Mouse (Mus musculus) intestine, embryonic 14.5 days (tissue): ENCODE results near the gene Adam25. TPM values are rescaled to one million over a fixed set of nuclear protein-coding genes. Genes with fewer than 3 reads are reported as not detected.
A peak's percentile ranks its signal among the peaks of the same experiment; 100 is the strongest.
"Not testable (repeated sequence)": the region's sequence is repeated elsewhere in the genome, so short reads cannot be mapped to it uniquely, and the experiment has no call there.

Source experiments
- ATAC-seq: fragments of 200-750 bp; cut with Nextera tagmentation; replicated peaks from 2 replicates; pipeline ENCODE4 v1.8.0; 2017; ENCODE audit warnings: low read depth, moderate number of reproducible peaks, moderate TSS enrichment, moderate library complexity; ENCODE audit not compliant: low FRiP score, low TSS enrichment
- DNase-seq: peaks from one replicate; pipeline ENCODE4 v3.0.0-alpha.2; 2018; ENCODE audit warnings: low spot score
- H3K27ac ChIP-seq: fragments of 300-500 bp; sonication (generic); 2 replicates; pipeline ENCODE4 v1.5.1; 2014; ENCODE audit warnings: low read depth, mild to moderate bottlenecking, control low read depth
- H3K27me3 ChIP-seq: fragments of 300-500 bp; sonication (generic); replicated peaks from 2 replicates; pipeline ENCODE4 v1.6.1; 2014; ENCODE audit warnings: low read length, control low read depth; ENCODE audit not compliant: control insufficient read depth, insufficient read depth
- H3K36me3 ChIP-seq: fragments of 300-500 bp; sonication (generic); 2 replicates; pipeline ENCODE4 v1.6.1; 2014; ENCODE audit warnings: low read length, control low read depth; ENCODE audit not compliant: control insufficient read depth, insufficient read depth
- H3K4me1 ChIP-seq: fragments of 300-500 bp; sonication (generic); replicated peaks from 2 replicates; pipeline ENCODE4 v1.6.1; 2014; ENCODE audit warnings: low read length, control low read depth, mixed read lengths; ENCODE audit not compliant: control insufficient read depth, insufficient read depth
- H3K4me2 ChIP-seq: fragments of 300-500 bp; sonication (generic); 2 replicates; pipeline ENCODE4 v1.6.1; 2014; ENCODE audit warnings: low read length
- H3K4me3 ChIP-seq: fragments of 300-500 bp; sonication (generic); 2 replicates; pipeline ENCODE4 v1.5.1; 2014; ENCODE audit warnings: low read depth, low read length, control low read depth, mixed read lengths
- H3K9ac ChIP-seq: fragments of 300-500 bp; sonication (generic); 2 replicates; pipeline ENCODE4 v1.6.1; 2014; ENCODE audit warnings: mild to moderate bottlenecking, low read length
- H3K9me3 ChIP-seq: fragments of 300-500 bp; sonication (generic); 2 replicates; pipeline ENCODE4 v1.6.1; 2016; ENCODE audit warnings: low read length, control low read depth; ENCODE audit not compliant: control insufficient read depth
- WGBS: fragments of 180-500 bp; shearing (Covaris S2); extraction: QIAGEN DNeasy Blood & Tissue Kit; methylation state at CpG from one replicate; pipeline ENCODE4 v1.1.7; 2014; 5-methylcytosine and 5-hydroxymethylcytosine counted together
- polyA plus RNA-seq: library from polyadenylated mRNA; unstranded; fragments of >200 nt; fragmentation: Nextera tagmentation; extraction: Ambion mirVana; gene quantifications from 2 replicates; pipeline ENCODE4 v1.2.1, GENCODE M21; 2014

Adam25 gene
- polyA plus RNA-seq: not detected in 2 replicates

DNA sequence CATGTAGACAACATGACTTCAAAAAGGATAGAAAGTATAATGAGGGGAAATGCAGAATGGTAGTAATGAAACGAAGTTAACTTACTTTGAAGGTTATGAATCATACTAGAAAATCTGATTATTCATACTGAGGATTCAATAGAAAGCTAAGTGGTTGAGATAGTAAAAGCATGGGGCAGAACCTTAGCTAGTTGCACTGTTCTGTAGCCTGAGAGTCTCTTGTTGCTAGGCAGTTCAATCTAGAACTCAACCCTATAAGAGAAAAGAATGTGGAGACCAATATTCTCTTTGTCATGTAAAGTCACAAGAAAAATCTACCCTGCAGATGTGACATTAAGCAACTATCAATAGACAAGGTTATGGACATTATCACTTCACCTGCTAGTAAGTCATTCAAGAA lies at the start of gene Adam25:
Gene Adam25, plus strand, starts transcription at position 301 of the 400 bp plus-strand sequence.
- not testable (repeated sequence) for H3K4me1 ChIP-seq, H3K27ac ChIP-seq, H3K9ac ChIP-seq, ATAC-seq, H3K27me3 ChIP-seq, DNase-seq, H3K36me3 ChIP-seq, H3K4me3 ChIP-seq, H3K4me2 ChIP-seq, H3K9me3 ChIP-seq
- WGBS: 64% methylated on average over 1 of the region's 1 CpGs

DNA sequence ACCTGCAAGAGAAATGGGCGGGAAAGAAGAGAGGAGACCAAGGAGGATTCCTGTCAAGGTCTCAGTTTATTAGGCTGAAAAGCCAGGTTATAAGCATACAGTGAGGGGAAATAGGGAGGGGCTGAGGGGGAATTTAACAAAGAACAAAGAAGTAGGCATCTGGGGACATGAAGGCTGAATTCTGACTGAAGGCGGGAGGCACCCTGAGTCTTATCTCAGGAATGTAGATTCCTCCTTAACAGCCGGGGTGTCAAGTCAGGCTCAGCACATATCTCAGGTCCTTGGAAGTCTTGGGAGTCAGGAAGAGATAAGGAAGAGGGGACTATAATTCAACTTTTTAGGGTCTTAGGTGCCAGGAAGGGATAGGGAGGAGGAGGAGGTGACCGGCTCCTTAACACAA lies 36.6 kb upstream of the Adam25 start:
- DNase-seq, H3K9ac ChIP-seq, H3K9me3 ChIP-seq, H3K4me3 ChIP-seq, H3K27ac ChIP-seq, H3K36me3 ChIP-seq, H3K4me2 ChIP-seq, ATAC-seq, H3K4me1 ChIP-seq, H3K27me3 ChIP-seq: not testable (repeated sequence)
- 71% methylated on average over 4 of the region's 4 CpGs for WGBS

DNA sequence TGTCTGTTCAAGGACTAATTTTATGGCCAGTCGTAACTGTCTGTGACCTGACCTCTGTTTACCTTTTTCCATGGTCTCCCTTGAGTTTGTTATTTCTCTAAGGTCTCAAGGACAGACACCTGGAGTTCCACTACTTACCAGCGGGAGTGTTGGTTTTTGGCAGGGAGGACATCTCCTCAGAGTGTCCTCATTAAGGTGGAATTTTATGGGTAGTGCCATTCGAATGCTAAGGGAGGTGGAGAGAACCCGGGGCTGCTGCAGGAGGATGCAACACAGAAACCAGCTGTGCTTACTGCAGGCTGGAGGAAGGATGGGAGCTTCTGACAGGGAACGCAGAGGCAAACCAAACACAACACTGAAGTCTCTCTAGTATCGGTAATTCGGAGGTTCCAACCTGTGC lies 36.0 kb upstream of the Adam25 start:
- Histone ChIP-seq H3K4me3 (no peak overlapping the region), H3K4me1 (no peaks in the 10 kb centered on the region), H3K9me3 (no peaks in the 10 kb centered on the region), H3K9ac (no peak overlapping the region), H3K27ac (no peak overlapping the region), H3K36me3 (no peaks in the 10 kb centered on the region), H3K4me2 (no peak overlapping the region), H3K27me3 (no peaks in the 10 kb centered on the region)
- 89% methylated on average over 7 of the region's 7 CpGs for WGBS
- ATAC-seq: no peak
- no peak for DNase-seq

DNA sequence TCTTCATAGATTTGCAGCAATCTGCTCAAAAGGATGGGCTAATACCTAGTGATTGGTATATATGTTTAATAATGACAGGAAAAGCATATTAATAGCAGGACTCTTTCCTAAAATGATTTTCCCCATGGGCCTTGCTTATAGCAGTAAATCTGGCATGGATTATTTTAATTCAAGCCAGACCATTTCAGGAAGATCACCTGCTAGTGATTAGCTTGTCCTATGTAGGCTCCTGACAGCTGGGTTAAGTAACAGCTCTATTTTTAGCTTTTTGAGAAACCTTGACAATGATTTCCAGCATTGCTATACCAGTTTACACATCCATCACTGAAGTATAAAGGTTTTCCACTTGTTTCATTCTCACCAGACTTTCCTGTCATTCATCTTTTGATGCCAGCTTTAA lies 31.3 kb downstream of the Adam25 start:
- Histone ChIP-seq H3K9ac (no peak overlapping the region), H3K4me3 (no peak overlapping the region), H3K36me3 (no peaks in the 10 kb centered on the region), H3K27me3 (no peaks in the 10 kb centered on the region), H3K9me3 (no peaks in the 10 kb centered on the region), H3K4me2 (no peak overlapping the region), H3K4me1 (no peaks in the 10 kb centered on the region), H3K27ac (no peak overlapping the region)
- ATAC-seq: no peak
- no peak for DNase-seq

DNA sequence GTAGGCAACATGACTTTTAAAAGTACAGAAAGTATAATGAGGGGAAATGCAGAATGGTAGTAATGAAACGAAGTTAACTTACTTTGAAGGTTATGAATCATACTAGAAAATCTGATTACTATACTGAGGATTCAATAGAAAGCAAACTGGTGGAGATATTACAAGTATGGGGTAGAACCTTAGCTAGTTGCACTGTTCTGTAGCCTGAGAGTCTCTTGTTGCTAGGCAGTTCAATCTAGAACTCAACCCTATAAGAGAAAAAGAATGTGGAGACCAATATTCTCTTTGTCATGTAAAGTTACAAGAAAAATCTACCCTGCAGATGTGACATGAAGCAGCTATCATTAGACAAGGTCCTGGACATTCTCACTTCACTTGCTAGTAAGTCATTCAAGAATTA lies 41.0 kb downstream of the Adam25 start, which contains the start of gene Adam20:
Gene Adam20, plus strand, starts transcription at position 301 of the 400 bp plus-strand sequence.
- H3K27me3 ChIP-seq, H3K27ac ChIP-seq, H3K4me2 ChIP-seq, H3K4me1 ChIP-seq, ATAC-seq, H3K4me3 ChIP-seq, H3K9me3 ChIP-seq, H3K36me3 ChIP-seq, DNase-seq, H3K9ac ChIP-seq: not testable (repeated sequence)
- 62% methylated on average over 1 of the region's 1 CpGs for WGBS

DNA sequence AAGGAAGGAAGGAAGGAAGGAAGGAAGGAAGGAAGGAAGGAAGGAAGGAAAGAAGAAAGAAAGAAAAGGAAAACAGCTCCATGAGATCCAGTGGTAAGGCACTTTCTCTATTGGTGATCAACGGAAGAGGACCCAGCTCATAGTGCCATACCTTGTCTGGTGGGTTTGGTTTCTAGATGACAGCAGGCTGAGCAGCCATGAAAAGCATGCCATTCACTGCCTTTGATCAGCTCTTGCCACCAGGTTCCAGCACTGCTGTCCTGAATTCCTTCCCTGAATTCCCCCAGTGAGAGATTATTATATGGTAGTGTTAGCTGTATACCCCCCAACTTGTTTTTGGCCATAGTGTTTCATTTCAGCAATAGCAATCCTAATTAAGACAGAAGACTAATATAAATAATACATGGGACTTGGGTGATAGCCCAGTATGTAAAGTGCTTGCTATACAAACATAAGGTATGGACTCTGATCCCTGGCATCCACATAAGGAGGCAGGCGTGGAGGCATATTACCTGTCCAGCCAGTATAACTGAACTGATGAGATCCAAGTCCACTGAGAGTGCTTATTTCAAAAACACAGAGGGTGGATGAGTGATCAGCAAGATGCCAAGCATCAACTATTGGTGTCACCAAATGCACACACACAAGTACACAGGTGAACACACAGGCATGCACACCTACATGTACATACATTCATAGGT lies 51.5 kb downstream of the Adam25 start:
- WGBS: 82% methylated on average over 2 of the region's 2 CpGs
- Histone ChIP-seq H3K27me3 (no peaks in the 10 kb centered on the region), H3K4me2 (no peak overlapping the region), H3K9ac (no peak overlapping the region), H3K27ac (no peak overlapping the region), H3K9me3 (no peaks in the 10 kb centered on the region), H3K4me1 (no peaks in the 10 kb centered on the region), H3K4me3 (no peak overlapping the region), H3K36me3 (no peaks in the 10 kb centered on the region)
- ATAC-seq: peak; percentile 75
- peak; percentile 51 for DNase-seq

Other genes starting within 250 kb of the Adam25 start
- not detected in 2 replicates for gene Adam24, start 77.1 kb upstream of the Adam25 start, polyA plus RNA-seq
- not detected in 2 replicates for gene Adam20, start 41.1 kb downstream of the Adam25 start, polyA plus RNA-seq
- not detected in 2 replicates for gene Adam39, start 70.8 kb downstream of the Adam25 start, polyA plus RNA-seq